Mouse (Mus musculus): ENCODE data around the gene Ralgapb. TPM values are rescaled to one million over a fixed set of nuclear protein-coding genes. Genes with fewer than 3 reads are reported as not detected.

Ralgapb gene
- polyA plus RNA-seq, 1 experiment from 2014 or later = 11.0 TPM

DNA sequence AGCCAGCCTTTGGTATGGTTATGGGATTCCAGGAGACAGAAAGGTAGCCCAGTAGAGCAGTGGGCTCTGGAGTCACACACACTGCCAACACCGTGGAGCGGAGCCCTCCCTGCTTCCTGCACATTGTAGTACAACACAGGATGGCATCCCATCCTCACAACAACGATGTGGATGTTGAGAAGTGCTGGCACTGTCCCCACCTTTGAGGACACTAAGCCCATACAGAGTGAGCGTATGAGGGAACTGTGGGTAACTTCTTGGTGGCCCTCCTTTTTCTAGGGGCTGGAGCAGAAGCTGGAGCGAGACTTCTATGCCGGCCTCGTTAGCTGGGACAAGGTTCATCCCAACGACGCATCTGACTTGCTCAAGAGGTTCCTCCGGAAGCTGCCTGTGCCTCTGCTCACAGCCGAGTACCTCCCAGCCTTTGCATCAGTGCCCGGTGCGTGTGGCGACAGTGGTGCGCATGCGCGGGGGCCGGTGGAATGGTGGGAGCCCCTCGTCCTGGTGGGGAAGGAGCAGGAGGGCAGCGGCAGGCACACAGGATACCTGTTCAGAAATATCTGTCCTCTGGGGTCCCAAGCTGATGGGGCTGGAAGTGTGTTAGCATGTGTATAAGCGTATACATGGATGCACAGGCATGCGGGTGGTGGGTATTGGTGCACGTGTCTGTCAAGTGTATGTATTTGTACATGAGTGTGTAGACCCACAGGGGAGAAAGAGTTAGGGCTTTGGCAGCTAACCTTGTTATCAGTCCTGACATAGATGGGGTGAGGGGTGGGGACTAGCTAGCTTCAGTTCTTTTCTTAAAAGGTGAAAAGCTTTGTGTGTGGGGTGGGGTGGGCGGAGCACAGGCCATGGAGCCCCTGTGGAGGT is 130.0 kb downstream of the Ralgapb start:
- 61% methylated on average over 24 of the region's 24 CpGs for WGBS
- no peaks in the 10 kb centered on the region for H3K36me3 ChIP-seq
- no peaks in the 10 kb centered on the region for H3K9me3 ChIP-seq (replicated peaks)
- H3K4me1 ChIP-seq = peaks cover 10% of the 10 kb centered on the region
- H3K27me3 ChIP-seq (ENCODE audit: low read depth, poor library complexity, severe bottlenecking) = no peaks in the 10 kb centered on the region; the same call in 1 of the 2 replicates
- peak overlapping the region; percentile 70 for H3K27ac ChIP-seq (replicated peaks)
- peak; percentile 55 for DNase-seq (ENCODE audit: low spot score)
- peak overlapping the region; percentile 30; the same call in 1 of the 2 replicates for H3K4me3 ChIP-seq

DNA sequence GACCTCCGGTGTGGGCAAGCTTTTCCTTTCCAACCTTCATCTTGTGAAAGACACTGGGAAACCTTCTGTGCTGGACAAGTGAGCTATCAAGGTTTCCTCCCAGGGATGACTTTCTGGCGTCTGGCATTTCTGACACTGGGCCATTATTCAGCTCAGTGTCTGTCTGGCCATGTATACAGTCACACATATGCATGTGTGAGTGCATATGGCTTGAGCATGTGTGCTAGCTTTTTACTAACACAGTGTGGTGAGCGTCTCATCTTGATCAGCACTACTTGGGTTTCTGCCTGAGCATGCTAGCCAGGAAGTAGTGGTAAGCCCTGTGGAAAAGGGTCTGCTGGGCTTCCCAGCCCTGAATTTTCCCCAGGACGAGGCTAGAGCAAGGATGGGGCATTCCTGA is 131.6 kb downstream of the Ralgapb start:
- Histone ChIP-seq H3K4me3 (no peak overlapping the region), H3K9me3 (replicated peaks) (no peaks in the 10 kb centered on the region), H3K27me3 (ENCODE audit: low read depth, poor library complexity, severe bottlenecking) (peaks cover 1% of the 10 kb centered on the region; the same call in 1 of the 2 replicates), H3K4me1 (peaks cover 11% of the 10 kb centered on the region), H3K27ac (replicated peaks) (no peak overlapping the region), H3K36me3 (no peaks in the 10 kb centered on the region)
- 62% methylated on average over 4 of the region's 4 CpGs for WGBS
- no peak for DNase-seq (ENCODE audit: low spot score)

DNA sequence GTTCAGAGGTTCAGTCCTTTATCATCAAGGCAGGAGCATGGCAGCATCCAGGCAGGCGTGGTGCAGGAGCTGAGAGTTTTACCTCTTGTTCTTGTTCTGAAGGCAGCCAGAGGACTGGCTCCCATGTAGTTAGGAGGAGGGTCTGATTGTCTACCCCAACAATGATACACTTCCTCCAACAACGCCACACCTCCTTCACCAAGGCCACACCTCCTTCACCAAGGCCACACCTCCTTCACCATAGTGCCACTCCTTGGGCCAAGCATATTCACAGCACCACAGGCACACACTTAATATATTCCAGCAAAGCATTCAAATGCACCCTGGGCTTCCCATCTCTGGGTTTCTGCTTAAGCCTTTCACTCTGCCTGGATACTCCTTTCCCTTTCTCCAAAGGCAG is 135.6 kb downstream of the Ralgapb start:
- DNase-seq (ENCODE audit: low spot score) = no peak
- H3K4me1 ChIP-seq = peaks cover 8% of the 10 kb centered on the region
- H3K27ac ChIP-seq (replicated peaks) = no peak overlapping the region
- no peaks in the 10 kb centered on the region for H3K36me3 ChIP-seq
- WGBS = 77% methylated on average over 2 of the region's 2 CpGs
- no peak overlapping the region for H3K4me3 ChIP-seq
- no peaks in the 10 kb centered on the region for H3K9me3 ChIP-seq (replicated peaks)
- H3K27me3 ChIP-seq (ENCODE audit: low read depth, poor library complexity, severe bottlenecking) = peaks cover 32% of the 10 kb centered on the region

DNA sequence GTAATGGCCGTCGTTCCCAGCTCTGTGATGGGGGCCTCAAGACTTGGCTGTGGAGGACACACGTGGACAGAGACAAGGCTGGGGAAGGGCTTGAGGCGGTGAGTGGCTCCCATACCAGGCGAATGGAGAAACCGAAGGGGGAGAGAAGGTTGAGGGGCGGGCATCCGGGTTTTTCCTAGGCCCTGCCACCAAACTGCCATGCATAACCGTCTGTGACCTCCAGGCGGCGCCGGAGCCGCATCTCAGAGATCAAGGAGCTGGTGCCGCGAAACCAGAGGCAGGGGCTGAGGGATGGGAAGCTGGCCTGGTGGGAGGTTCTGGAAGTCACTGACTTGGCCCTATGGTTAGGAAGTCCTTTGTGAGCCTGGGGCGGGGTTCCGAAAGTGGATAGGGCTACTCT is 137.1 kb downstream of the Ralgapb start:
- Histone ChIP-seq H3K4me3 (peak overlapping the region; percentile 16; the same call in 1 of the 2 replicates), H3K27ac (replicated peaks) (peak overlapping the region; percentile 67), H3K9me3 (replicated peaks) (no peaks in the 10 kb centered on the region), H3K27me3 (ENCODE audit: low read depth, poor library complexity, severe bottlenecking) (peaks cover 47% of the 10 kb centered on the region), H3K36me3 (no peaks in the 10 kb centered on the region), H3K4me1 (peaks cover 8% of the 10 kb centered on the region)
- WGBS = 4% methylated on average over 17 of the region's 17 CpGs
- DNase-seq (ENCODE audit: low spot score) = peak; percentile 89

Other genes starting within 250 kb of the Ralgapb start
- 2.3 and 3.1 TPM in 2 replicates for gene D630003M21Rik, start 180.6 kb upstream of the Ralgapb start, polyA plus RNA-seq (2016; fragmentation: Nextera tagmentation; extraction: Ambion mirVana)
- not detected in 2 replicates for gene Bpi, start 151.8 kb upstream of the Ralgapb start, polyA plus RNA-seq (2016; fragmentation: Nextera tagmentation; extraction: Ambion mirVana)
- gene Lbp, start 103.4 kb upstream of the Ralgapb start, polyA plus RNA-seq (2016; fragmentation: Nextera tagmentation; extraction: Ambion mirVana) = 1.6 and 2.0 TPM in 2 replicates
- 36.4 and 55.1 TPM in 2 replicates for gene Snhg11, start 34.2 kb upstream of the Ralgapb start, polyA plus RNA-seq (2016; fragmentation: Nextera tagmentation; extraction: Ambion mirVana)
- not detected in 2 replicates for gene Adig, start 92.8 kb downstream of the Ralgapb start, polyA plus RNA-seq (2016; fragmentation: Nextera tagmentation; extraction: Ambion mirVana)
- 0.21 and 0.35 TPM in 2 replicates for gene Arhgap40, start 102.9 kb downstream of the Ralgapb start, polyA plus RNA-seq (2016; fragmentation: Nextera tagmentation; extraction: Ambion mirVana)
- 0.25 and 0.68 TPM in 2 replicates for gene Slc32a1, start 200.9 kb downstream of the Ralgapb start, polyA plus RNA-seq (2016; fragmentation: Nextera tagmentation; extraction: Ambion mirVana)
- gene Actr5, start 215.0 kb downstream of the Ralgapb start, polyA plus RNA-seq (2016; fragmentation: Nextera tagmentation; extraction: Ambion mirVana) = 14.1 and 14.8 TPM in 2 replicates

All from midbrain, embryonic 10.5 days (tissue).